Mouse (Mus musculus): ENCODE measurements around the gene Olfr970.
"Not testable (repeated sequence)": the region's sequence is repeated elsewhere in the genome, so short reads cannot be mapped to it uniquely, and the experiment has no call there.

Gene Olfr970

GRCm38 (mm10) chr9:39808560-39808959, at the start of gene Olfr970:
Gene Olfr970, plus strand, starts transcription at chr9:39808860.
- DNase-seq: no peak

GRCm38 (mm10) chr9:39783153-39783552, 25.5 kb upstream of the Olfr970 start, which contains the start of gene Olfr968:
Gene Olfr968, minus strand, starts transcription at chr9:39783253.
- DNase-seq: no peak

GRCm38 (mm10) chr9:39790558-39790957, 18.1 kb upstream of the Olfr970 start, which contains the start of gene Olfr969:
Gene Olfr969, plus strand, starts transcription at chr9:39790945.
- DNase-seq: no peak

- DNase-seq: not testable (repeated sequence)
These were observed 27.9 kb downstream of the Olfr970 start, which contains the start of gene Olfr971 for GRCm38 (mm10) chr9:39836576-39836975. Gene Olfr971, plus strand, starts transcription at chr9:39836876.

- DNase-seq: no peak
These were observed 57.5 kb downstream of the Olfr970 start, which contains the start of gene Olfr972 for GRCm38 (mm10) chr9:39866122-39866521. Gene Olfr972, plus strand, starts transcription at chr9:39866422.
